ENCODE assay signal across 1 mouse cellular context in genomic region chr11:82762286-82762829, GRCm38 (mm10).
TF ChIP-seq lines count a peak whose summit lies in the region.

No protein-coding gene starts in this region.

TF ChIP-seq in MEL, 35 proteins besides CTCF, POLR2A, EP300 and RAD21:
- no peak for TF ChIP-seq HCFC1 (IDR thresholded peaks at IDR 0.05; ENCODE audit: low read depth, low read length)
- no peak for TF ChIP-seq NRF1 (IDR thresholded peaks at IDR 0.05; ENCODE audit: insufficient read depth, low read depth, low read length, poor library complexity, severe bottlenecking)
- no peak for TF ChIP-seq RCOR1 (IDR thresholded peaks at IDR 0.05; ENCODE audit: low read depth, low read length)
- TF ChIP-seq MYC (IDR thresholded peaks at IDR 0.05; ENCODE audit: low read depth, low read length), result peak; percentile 96
- no peak for TF ChIP-seq GATA1 (IDR thresholded peaks at IDR 0.05; ENCODE audit: low read depth, low read length)
- no peak for TF ChIP-seq ZC3H11A (IDR thresholded peaks at IDR 0.05; ENCODE audit: low read depth, low read length)
- TF ChIP-seq TBP (IDR thresholded peaks at IDR 0.05; ENCODE audit: low read depth, low read length), result peak; percentile 42; the same call in 1 of the 2 replicates
- peak; percentile 22; the same call in 1 of the 2 replicates for TF ChIP-seq SIN3A (IDR thresholded peaks at IDR 0.05; ENCODE audit: low read length)
- no peak for TF ChIP-seq MAX (IDR thresholded peaks at IDR 0.05; ENCODE audit: low read length)
- no peak for TF ChIP-seq MXI1 (IDR thresholded peaks at IDR 0.05; ENCODE audit: low read depth, low read length)
- 0 out of 2 replicates have a peak, but pooled peaks have one; percentile 33 for TF ChIP-seq ZNF384 (IDR thresholded peaks at IDR 0.05; ENCODE audit: low read depth, low read length)
- TF ChIP-seq MEF2A (IDR thresholded peaks at IDR 0.05; ENCODE audit: extremely low read depth, insufficient replicate concordance, low read depth, low read length, poor library complexity, severe bottlenecking), result no peak
- TF ChIP-seq CHD2 (IDR thresholded peaks at IDR 0.05; ENCODE audit: low read length), result no peak
- no peak for TF ChIP-seq CHD1 (IDR thresholded peaks at IDR 0.05; ENCODE audit: low read depth, low read length)
- TF ChIP-seq BHLHE40 (IDR thresholded peaks at IDR 0.05; ENCODE audit: borderline replicate concordance, low read depth, low read length), result no peak
- TF ChIP-seq USF1 (IDR thresholded peaks at IDR 0.05; ENCODE audit: low read depth, low read length), result 0 out of 2 replicates have a peak, but pooled peaks have one; percentile 17
- no peak for TF ChIP-seq ELF1 (IDR thresholded peaks at IDR 0.05; ENCODE audit: low read depth, low read length)
- TF ChIP-seq E2F4 (IDR thresholded peaks at IDR 0.05; ENCODE audit: borderline replicate concordance, low read depth, low read length), result no peak
- TF ChIP-seq POLR2AphosphoS2 (IDR thresholded peaks at IDR 0.05; ENCODE audit: low read length), result no peak
- TF ChIP-seq ZMIZ1 (IDR thresholded peaks at IDR 0.05; ENCODE audit: low read depth, low read length), result no peak
- no peak for TF ChIP-seq NELFE (IDR thresholded peaks at IDR 0.05; ENCODE audit: low read depth, low read length)
- TF ChIP-seq SMC3 (IDR thresholded peaks at IDR 0.05; ENCODE audit: low read depth, low read length), result peak; percentile 58
